Mouse (Mus musculus) natural killer cell, adult 2 months (primary cell): Measurements from ENCODE around the gene Kif28.
"Not testable (repeated sequence)": the region's sequence is repeated elsewhere in the genome, so short reads cannot be mapped to it uniquely, and the experiment has no call there.

ENCODE experiments used
- DNase-seq, 2 experiments: peaks; one replicate each; pipeline ENCODE4 v3.0.0; 2022; ENCODE audit warnings: low spot score in 2 of 2

The Kif28 gene

DNA sequence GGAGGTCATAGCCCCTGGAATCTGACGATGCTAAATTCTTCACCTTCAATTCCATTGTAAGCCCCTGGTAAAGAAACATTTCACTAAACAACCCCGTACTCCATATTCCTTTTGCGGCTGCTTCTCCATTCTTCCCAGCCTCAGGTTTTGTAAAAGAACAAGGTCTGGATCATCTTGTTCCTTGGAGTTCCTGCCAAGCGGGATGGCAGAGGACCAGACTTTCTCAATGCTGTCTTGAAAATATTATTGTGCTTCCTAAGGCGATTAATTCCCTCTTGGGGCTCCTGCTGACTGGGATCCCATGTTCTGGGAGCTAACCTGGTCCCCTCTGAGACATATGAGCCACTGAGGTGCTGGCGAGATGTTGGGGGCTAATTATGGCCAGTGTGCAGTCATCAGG is 39.9 kb downstream of the Kif28 start:
- no peak for DNase-seq

DNA sequence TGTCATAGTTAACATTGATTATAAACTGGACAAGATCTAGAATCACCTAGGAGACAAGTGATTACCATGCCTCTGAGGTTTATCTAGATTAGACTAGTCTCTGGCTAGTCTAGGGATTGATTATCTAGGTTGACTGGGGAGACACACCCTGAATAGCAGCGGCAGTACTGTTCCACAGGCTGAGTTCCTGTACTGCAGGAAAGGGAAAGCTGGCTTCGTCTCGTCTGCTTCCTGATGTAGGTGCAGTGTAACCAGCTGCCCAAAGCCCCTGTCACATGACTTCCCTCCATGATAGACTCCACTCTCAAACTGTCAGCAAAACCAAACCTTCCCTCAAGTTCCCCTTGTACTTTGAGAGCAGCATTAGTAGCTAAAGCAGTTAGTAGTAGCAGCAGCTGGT is 40.9 kb downstream of the Kif28 start:
- no peak for DNase-seq

DNA sequence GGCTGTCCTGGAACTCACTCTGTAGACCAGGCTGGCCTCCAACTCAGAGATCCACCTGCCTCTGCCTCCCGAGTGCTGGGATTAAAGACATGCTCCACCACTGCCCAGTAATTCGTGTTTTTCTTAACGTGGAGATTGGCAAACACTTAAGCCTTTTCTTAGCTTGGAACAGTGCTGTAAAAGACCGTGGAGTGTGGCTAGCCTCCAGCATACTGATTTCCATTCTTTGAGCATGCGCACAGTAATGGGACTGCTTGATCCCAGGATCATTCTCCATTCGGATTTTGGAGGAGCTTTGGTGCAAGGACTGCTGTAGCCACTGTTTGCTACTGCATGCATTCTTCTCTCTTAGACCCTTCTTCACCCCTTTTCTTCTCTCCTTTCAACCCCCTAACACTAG is 55.6 kb downstream of the Kif28 start:
- DNase-seq = no peak

DNA sequence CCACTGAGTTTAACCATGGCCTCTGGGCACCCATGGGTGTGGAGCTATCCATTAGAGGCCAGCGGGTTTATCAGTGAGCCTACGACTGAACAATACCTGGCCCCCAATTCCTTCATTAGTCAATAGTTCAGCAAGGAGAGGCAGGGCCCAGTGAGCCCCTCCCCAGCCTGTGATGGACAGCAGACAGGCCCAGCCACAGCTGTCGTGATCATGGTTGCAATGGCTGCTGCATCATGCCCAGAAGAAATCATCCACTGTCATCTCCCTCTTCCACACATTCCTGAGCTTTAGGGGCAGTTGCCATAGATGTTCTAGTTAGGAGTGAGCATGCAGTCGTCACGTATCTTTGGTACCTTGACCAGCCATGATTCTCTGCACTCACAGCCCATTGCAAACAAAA is 56.2 kb downstream of the Kif28 start:
- no peak for DNase-seq

DNA sequence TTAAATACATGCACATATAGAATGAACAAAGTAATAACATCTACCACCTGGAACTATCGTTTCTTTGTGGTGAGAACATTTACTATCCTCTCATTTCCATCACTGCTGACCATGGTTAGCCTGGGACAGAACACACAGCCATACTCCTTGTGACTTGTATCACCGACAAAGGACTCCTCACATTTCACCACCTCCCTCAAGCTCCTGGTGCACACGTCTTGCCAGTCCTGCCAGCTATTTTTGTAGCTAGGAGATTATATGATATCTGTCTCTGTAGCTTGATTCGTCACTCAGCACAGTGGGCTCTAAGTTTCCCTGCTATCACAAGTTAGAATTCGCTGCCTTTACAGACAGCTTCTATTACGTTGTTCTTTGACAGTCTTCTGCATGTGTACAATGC is 56.7 kb downstream of the Kif28 start:
- DNase-seq = no peak

DNA sequence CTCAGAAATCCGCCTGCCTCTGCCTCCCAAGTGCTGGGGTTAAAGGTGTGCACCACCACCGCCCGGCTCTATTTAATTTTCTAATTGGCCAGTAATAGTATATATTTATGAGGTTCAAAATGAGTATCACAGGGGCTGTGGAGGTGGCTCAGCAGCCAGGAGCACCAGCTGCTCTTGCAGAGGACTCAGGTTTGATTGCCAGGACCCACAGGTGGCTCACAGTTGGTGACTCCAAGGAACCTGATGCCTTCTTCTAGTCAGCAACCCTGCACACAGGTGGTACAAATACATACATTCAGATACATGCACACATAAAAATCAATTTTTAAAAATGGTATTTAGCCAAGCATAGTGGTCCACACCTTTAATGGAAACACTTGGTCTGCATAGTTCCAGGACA is 57.1 kb downstream of the Kif28 start:
- no peak for DNase-seq

DNA sequence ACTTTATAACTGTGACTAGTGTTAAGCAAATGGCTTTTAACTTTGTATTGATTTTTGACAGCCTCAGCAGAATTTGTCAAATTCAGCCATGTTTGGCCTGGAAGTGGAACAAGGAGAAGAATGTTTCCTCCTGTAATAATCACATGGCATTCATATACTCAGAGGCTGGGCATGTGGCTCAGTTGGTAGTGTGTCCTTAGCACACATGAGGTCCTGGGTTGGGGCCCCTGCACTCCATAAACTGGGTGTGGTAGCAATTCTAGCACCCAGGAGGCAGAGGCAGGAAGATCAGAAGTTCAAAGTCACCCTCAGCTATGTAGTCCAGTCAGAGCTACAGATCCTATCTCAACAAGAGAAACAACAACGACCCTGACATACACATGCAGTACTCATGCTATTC is 57.8 kb downstream of the Kif28 start:
- DNase-seq = no peak

DNA sequence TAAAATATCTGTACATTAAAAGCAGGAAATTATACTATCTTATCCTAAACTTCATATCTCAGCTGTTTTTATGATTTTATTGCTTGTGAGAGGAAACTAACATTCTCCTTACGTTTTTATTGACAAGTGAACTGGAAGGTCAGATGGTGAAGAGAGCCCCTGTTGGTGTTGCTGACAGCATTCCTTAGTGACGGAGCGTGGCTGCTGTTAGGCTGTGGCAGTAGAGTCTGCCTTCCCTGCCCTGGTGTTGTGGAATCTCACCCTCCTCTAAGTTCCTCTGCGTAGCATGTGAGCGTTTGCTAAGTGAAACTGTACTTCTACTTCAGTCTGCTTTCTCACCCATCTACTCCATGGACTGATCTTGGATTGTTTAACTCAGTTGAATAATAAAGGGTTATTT is 58.3 kb downstream of the Kif28 start:
- DNase-seq = no peak

DNA sequence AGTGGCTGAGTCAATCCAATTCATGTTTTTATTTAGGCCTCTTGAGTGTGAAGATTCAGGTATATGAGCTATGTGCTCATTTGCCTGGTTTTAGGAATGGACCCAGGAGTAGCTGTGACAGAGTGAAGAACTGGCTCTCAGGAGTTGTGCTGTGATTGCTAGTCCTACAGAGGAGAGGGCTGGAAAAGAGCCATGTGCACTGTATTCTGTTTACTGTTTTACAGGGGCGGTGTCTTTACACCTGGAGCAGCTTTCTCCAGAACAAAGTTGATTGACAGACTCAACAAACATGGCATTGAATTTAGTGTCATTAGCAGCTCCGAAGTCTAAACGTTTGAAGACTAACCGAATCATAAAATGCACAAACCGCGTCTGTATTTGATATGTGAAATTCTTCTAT is 58.7 kb downstream of the Kif28 start:
- DNase-seq = no peak

DNA sequence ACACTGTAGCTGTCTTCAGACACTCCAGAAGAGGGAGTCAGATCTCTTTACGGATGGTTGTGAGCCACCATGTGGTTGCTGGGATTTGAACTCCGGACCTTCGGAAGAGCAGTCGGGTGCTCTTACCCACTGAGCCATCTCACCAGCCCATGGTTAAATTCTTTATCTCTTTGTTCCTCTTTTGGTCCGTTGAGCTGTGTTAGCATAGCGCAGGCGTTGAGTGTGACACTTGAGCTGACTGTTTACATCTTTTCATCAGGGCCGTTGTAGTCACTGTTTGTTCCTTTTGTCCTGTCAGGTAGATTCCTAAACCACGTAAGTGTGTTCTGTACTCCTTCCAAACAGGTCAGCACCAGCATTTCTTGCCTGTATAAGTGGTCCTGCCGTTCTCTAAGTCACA is 62.3 kb downstream of the Kif28 start:
- DNase-seq = not testable (repeated sequence)

DNA sequence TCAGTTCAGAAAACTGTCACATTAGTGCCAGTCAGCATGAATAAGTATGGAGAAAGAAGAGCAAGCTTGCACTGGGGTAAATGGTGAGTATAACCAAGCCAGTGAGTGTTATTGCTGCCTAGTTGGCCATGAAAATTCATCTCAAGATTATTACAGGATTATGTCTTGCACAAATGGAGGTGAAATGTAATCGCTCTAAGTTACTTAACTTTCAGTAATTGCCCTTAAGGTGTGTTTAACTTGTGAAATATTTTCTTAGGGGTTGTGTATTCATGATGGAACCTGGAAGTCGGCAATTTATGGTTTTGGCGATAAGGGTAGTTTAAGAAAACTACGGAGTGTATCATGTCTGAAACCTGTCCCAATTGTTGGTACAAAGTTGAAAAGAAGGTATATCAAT is 65.7 kb downstream of the Kif28 start:
- no peak for DNase-seq

DNA sequence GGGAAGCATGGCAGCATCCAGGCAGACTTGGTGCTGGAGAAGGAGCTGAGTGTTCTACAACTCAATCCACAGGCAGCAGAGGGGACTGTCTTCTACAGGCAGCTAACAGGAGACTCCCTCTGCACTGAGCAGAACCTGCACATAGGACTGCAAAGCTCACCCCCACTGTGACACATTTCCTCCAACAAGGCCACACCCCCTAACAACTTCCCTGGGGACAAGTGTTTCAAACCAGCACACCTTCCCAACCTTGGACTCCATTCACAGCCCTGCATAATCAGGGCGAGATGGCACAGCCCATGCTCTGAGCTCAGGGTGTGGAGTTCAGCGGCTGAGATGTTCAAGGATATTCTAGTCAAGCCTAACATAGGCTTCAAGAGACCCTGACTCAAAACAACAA is 68.0 kb downstream of the Kif28 start:
- no peak for DNase-seq

DNA sequence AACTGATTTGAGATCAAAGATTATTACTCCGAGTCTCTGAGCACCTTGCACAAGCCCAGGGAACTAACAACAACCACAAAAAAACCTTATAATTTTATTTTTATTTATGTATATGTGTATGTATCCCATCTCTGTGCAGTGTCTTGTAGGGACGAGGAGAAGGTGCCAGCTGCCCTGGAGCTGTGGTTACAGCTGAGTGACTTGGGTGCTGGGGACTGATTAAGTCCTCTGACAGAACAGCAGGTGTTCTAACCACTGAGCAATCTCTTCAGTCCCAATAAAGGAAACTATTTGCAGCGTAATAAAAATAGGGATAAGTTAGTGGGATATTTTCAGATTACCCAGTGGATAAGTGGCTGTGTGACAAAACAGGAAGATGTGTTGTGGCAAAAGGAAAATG is 70.7 kb downstream of the Kif28 start:
- DNase-seq = no peak

DNA sequence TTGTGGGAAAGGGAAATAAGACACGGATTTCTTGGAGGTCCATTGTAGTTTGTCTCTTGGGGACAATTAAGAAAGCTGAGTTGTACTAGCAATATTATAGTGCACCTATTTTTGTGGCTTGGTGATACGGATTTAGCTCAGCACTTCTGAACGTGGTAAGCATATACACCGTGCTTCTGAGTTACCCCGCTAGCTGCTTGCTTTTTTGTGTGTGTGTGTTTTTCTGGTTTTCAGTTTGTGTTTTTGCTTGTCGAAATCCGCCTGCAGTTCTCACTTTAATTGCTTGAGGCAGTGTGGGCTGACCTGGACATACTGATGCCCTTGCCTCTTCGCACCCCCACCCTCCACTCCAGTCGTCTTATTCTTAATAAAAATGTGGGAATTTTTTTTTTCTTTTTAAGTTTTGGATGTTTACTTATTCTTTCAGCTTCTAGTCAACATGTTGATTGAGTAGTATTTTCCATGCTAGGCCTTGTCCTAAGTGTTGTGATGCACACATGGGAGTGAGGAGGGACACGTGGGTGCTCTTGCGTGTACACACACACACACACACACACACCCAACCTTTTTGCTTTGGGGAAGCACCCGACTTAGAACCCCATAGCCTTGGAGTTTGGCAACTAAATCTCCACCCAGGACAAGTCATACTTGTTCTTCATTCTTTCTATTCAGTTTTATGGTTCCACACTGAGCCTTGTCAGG is 76.1 kb downstream of the Kif28 start:
- no peak for DNase-seq

DNA sequence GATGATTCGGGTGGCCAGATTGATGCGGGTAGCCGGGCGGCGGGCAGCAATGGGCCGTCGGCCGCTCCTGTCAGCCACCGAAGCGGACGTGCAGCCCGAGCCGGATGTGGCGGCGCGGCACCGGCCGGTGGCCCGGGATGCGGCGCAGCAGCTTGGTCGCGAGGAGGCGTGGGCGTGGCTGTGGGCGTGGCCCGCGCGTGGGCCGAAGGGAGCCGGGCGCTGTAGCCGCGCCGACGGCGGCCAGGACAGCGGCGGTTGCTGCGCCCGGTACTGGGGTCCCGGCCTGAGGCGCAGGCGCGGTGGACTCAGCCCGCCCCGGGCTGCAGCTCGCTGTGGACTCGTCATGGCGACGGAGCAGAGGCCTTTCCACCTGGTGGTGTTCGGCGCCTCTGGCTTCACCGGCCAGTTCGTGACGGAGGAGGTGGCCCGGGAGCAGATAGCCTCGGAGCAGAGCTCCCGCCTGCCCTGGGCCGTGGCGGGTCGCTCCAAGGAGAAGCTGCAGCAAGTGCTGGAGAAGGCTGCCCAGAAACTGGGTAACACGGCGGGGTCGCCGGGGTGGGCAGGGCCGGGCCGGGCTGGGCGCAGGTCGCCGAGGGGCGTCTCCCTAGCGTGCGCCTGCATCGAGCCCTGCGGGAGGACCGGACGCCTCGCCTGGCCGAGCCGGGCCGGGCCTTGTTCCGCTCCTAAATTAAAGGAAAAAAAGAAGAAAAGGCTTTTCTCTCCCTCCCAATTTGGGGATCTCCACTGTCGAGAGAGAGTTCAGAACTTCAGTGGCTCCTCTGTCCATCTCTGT is 76.9 kb downstream of the Kif28 start, which contains the start of gene Sccpdh:
Gene Sccpdh, plus strand, starts transcription at position 198 of the 793 bp plus-strand sequence.
- DNase-seq = peak; percentile 73 to 78

DNA sequence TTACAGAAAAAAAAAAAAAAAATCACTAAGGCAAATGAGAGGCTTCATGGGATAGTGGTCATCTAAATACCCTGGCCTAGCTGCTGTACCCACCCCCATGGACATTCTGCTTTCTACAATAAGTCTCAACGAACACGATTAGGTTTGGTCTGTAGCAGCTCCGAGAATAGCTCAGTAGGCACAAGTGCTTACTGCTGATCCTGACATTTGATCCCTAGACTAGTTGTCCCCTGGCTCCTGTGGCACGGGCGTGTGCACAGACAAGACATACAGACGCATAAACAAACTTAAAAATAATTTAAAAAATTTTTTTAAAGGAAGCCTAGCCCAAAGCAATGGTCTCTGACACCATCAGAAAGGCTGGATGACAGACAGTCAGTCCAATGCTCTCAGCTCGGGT is 77.6 kb downstream of the Kif28 start:
- no peak for DNase-seq

DNA sequence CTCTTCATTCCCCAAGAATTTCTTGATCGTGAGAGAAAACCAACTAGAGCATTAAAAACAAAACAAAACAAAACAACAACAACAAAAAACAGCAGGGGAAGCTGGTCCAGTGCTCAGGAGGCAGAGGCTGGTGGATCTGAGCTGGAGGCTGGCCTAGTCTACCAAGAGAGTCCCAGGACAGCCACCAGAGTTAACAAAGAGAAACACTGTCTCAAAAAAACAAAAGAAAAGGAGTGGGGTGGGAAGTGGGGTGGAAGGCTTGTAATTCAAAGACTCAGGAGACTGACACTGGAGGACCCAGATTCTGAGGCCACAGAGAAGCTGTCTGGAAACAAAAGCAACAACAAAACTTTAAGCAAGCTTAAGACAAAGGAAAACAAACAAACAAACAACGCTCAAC is 78.1 kb downstream of the Kif28 start:
- DNase-seq = no peak

DNA sequence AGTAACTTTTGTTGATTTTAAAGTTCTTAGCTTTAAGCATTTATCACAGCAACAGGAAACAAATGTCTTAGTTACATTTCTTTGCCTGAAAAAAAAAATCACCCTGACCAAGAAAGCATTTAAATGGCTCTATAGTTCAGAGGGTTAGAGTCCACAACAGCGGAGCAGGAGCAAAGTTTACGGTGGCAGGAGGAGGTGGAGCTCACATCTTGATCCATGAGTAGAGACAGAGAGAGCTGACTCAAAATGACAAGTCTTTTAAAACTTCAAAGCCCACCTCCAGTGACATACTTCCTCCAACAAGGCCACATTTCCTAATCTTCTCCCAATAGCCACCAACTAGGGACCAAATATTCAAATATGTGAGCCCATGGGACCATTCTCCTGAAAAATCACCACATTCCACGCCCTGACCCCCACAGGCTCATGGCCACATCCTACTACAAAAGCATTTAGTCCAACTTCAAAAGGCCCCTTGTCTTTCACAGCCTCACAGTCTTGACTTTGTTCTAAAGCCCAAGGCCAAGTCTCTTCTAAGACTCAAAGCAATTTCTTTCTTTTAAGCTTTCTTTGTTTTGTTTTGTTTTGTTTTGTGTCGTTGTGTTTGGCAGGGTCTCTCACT is 80.7 kb downstream of the Kif28 start:
- no peak for DNase-seq

DNA sequence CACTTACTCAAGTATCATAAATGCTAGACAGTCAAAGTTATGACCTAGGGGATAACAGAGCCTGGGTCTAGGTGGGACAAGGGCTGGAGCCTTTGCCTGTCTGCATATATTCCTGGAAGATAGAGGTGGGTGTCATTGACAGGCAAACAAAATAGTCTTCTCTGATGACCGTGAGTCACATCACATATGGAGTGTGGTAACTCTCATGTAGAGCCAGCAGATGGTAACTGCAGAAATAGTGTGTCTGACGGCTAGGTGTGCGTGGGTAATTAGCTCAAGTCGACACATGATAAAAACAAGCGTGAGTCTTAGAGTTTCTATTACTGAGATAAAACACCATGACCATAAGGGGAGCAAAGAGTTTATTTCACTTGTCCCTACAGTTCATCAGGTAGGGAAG is 82.0 kb downstream of the Kif28 start:
- DNase-seq = no peak

DNA sequence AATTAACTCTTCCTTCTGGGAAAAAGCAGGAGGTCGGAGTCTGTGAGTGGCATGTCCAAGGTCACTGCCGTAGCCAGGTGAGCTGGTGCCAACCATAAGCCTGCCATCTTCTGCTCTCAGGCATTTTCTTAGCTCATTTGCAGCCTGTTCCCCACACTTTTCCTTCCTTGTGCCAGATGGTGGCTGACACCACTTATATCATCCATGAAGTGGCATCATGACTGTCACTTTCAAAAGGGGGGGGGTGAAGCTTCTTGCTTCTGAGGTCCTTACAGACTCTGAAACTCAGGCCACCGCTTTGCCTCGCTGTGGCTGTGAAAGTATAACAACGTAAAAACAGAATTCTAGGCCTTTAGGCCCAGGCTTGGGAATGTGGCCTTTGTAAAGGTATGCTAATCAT is 93.8 kb downstream of the Kif28 start:
- DNase-seq = no peak

DNA sequence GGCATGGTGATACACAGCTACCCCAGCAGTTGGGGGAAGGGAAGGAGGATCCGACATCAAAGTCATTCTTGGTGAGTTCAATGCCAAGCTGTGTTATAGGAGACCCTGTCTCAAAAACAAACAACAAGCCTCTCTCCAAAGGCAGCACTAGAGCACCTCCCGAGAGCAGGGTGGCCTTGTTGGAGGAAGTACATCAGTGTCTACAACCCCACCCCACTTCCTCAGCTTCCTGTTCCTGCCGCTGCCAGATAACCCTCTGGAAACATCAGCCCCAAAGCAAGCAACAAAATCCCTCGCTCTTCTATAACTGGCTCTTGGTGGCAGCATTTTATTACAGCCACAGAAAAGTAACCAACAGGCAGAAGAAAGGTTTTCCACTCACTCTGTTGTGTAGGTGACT is 94.8 kb downstream of the Kif28 start:
- DNase-seq = no peak

DNA sequence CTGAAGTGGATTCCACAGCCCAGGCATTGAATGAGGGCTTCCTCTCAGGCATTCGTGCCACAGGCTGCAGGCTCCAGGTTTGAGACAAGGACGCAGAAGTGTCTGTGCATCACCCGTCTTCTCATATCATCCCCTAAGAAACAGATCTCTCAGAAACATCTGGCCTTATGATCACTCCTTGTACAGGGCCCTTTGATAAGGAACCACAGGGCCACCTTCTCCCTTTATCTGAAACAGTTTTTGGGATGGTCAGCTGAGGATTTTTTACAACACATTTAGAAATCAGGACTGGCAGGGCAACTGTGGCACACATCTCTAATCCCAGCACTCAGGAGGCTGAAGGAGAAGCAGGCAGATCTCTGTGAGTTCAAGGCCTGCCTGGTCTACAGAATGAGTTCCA is 95.7 kb downstream of the Kif28 start:
- no peak for DNase-seq

DNA sequence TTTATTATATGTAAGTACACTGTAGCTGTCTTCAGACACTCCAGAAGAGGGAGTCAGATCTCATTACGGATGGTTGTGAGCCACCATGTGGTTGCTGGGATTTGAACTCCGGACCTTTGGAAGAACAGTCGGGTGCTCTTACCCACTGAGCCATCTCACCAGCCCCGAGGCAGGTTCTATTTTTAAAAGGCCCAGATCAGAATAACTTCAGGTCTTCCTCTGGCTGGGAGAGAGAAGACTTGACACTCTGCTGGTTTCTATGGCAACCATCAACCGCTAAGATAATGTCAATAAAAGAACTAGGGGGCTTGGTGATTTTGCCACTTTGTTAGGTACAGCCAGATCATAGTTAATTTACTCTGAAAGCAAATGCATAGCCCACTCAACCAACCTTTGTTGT is 96.4 kb downstream of the Kif28 start:
- DNase-seq = not testable (repeated sequence)
